Mouse (Mus musculus): Measurements from ENCODE around the gene Pnpla1.

DNA sequence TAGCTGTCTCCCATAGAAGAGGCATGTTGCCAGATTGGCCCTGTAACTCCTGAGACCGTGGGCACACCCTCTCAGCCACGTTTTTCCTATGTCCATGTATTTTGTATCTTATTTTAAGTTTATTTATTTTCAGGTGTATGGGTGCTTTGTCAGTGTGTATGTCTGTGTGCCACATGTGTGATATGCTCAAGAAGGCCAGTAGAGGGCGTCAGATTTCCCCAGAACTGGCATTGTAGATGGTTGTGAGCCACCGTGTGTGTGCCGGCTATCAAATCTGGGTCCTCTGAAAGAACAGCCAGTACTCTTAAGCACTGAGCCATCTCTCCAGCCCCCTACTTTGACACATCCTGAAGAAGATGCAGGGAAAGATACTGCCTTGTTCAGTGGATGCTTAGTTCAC is 12.2 kb downstream of the Pnpla1 start:
- TF ChIP-seq CTCF (IDR thresholded peaks at IDR 0.05; ENCODE audit: control insufficient read depth, insufficient read depth, insufficient read length) = no peak
- TF ChIP-seq USF1 (IDR thresholded peaks at IDR 0.05; ENCODE audit: low read depth) = no peak
- TF ChIP-seq MAX (IDR thresholded peaks at IDR 0.05) = no peak
- TF ChIP-seq MYOD1 (IDR thresholded peaks at IDR 0.05; ENCODE audit: control insufficient read depth, insufficient read length, low read depth) = no peak
- no peak for TF ChIP-seq FOSL1 (IDR thresholded peaks at IDR 0.05; ENCODE audit: insufficient read depth, low read length, poor library complexity, severe bottlenecking)
- no peak for TF ChIP-seq MYOG (IDR thresholded peaks at IDR 0.05; ENCODE audit: control insufficient read depth, extremely low read depth, insufficient read length)
- no peak for TF ChIP-seq CEBPB (IDR thresholded peaks at IDR 0.05; ENCODE audit: low read depth)
